Mouse (Mus musculus) liver, embryonic 16.5 days (tissue): ENCODE results near the gene Stat1. TPM values are rescaled to one million over a fixed set of nuclear protein-coding genes. Genes with fewer than 3 reads are reported as not detected.

Experiments used
- ATAC-seq: fragments of 200-750 bp; cut with Nextera tagmentation; 2 replicates; pipeline ENCODE4 v1.8.0; 2017; ENCODE audit warnings: low read depth, mild to moderate bottlenecking, moderate number of reproducible peaks, moderate library complexity
- H3K27ac ChIP-seq: fragments of 300-500 bp; sonication (generic); 2 replicates; pipeline ENCODE4 v1.5.1; 2014; ENCODE audit warnings: mild to moderate bottlenecking, low read length
- H3K27me3 ChIP-seq: fragments of 300-500 bp; sonication (generic); 2 replicates; pipeline ENCODE4 v1.6.1; 2014; ENCODE audit warnings: low read depth, low read length, mixed read lengths; ENCODE audit not compliant: control insufficient read depth, insufficient read depth
- H3K36me3 ChIP-seq: fragments of 300-500 bp; sonication (generic); 2 replicates; pipeline ENCODE4 v1.6.1; 2014; ENCODE audit warnings: mild to moderate bottlenecking; ENCODE audit not compliant: control insufficient read depth, insufficient read depth
- H3K4me1 ChIP-seq: fragments of 300-500 bp; sonication (generic); 2 replicates; pipeline ENCODE4 v1.6.1; 2014; ENCODE audit warnings: low read depth, low read length, mixed read lengths; ENCODE audit not compliant: control insufficient read depth
- H3K4me2 ChIP-seq: fragments of 300-500 bp; sonication (generic); 2 replicates; pipeline ENCODE4 v1.6.1; 2014; ENCODE audit warnings: low read depth, low read length, mixed read lengths
- H3K4me3 ChIP-seq: fragments of 300-500 bp; sonication (generic); 2 replicates; pipeline ENCODE4 v1.5.1; 2014; ENCODE audit warnings: low read depth, mild to moderate bottlenecking, low read length
- H3K9ac ChIP-seq: fragments of 300-500 bp; sonication (generic); 2 replicates; pipeline ENCODE4 v1.6.1; 2014; ENCODE audit warnings: low read depth, low read length
- H3K9me3 ChIP-seq: fragments of 300-500 bp; sonication (generic); replicated peaks from 2 replicates; pipeline ENCODE4 v1.6.1; 2016; ENCODE audit warnings: low read length; ENCODE audit not compliant: control insufficient read depth
- WGBS: fragments of 180-500 bp; shearing (Covaris S2); extraction: QIAGEN DNeasy Blood & Tissue Kit; methylation state at CpG from one replicate; pipeline ENCODE4 v1.1.7; 2014; ENCODE audit not compliant: insufficient replicate concordance; 5-methylcytosine and 5-hydroxymethylcytosine counted together
- polyA plus RNA-seq: library from polyadenylated mRNA; unstranded; fragments of >200 nt; fragmentation: Nextera tagmentation; extraction: Ambion mirVana; gene quantifications from 2 replicates; pipeline ENCODE4 v1.2.1, GENCODE M21; 2015

Gene Stat1
- polyA plus RNA-seq = 19.8 TPM in 2 replicates

- Histone ChIP-seq H3K9ac (peak within 1 kb of the TSS; percentile 74), H3K9me3 (no peaks in the 10 kb centered on the region), H3K27ac (peak within 1 kb of the TSS; percentile 73), H3K36me3 (no peaks in the 10 kb centered on the region), H3K4me2 (peak within 1 kb of the TSS; percentile 78), H3K4me3 (peak within 1 kb of the TSS; percentile 77), H3K4me1 (peaks cover 15% of the 10 kb centered on the region), H3K27me3 (no peaks in the 10 kb centered on the region)
- ATAC-seq = peak; percentile 93
- WGBS = 3% methylated on average over 37 of the region's 37 CpGs
These were observed at the start of gene Stat1 for GRCm38 (mm10) chr1:52118860-52119591. Gene Stat1, plus strand, starts transcription at chr1:52119440.

GRCm38 (mm10) chr1:52079724-52080367, 39.4 kb upstream of the Stat1 start:
- no peaks in the 10 kb centered on the region for H3K27me3 ChIP-seq
- H3K27ac ChIP-seq = no peak overlapping the region
- H3K4me2 ChIP-seq = no peak overlapping the region
- no peak for ATAC-seq
- no peaks in the 10 kb centered on the region for H3K9me3 ChIP-seq
- H3K4me3 ChIP-seq = no peak overlapping the region
- no peaks in the 10 kb centered on the region for H3K36me3 ChIP-seq
- H3K9ac ChIP-seq = no peak overlapping the region
- WGBS = 47% methylated on average over 10 of the region's 10 CpGs
- H3K4me1 ChIP-seq = no peaks in the 10 kb centered on the region

- Histone ChIP-seq H3K9me3 (no peaks in the 10 kb centered on the region), H3K36me3 (no peaks in the 10 kb centered on the region), H3K9ac (no peak overlapping the region), H3K27ac (no peak overlapping the region), H3K4me3 (no peak overlapping the region), H3K4me1 (no peaks in the 10 kb centered on the region), H3K4me2 (no peak overlapping the region), H3K27me3 (no peaks in the 10 kb centered on the region)
- ATAC-seq = no peak
- 49% methylated on average over 8 of the region's 8 CpGs for WGBS
These were observed 38.9 kb upstream of the Stat1 start for GRCm38 (mm10) chr1:52080375-52080774.

GRCm38 (mm10) chr1:52086236-52086635, 33.0 kb upstream of the Stat1 start:
- 31% methylated on average over 4 of the region's 4 CpGs for WGBS

GRCm38 (mm10) chr1:52087128-52087527, 32.1 kb upstream of the Stat1 start:
- Histone ChIP-seq H3K4me2 (no peak overlapping the region), H3K27me3 (no peaks in the 10 kb centered on the region), H3K36me3 (no peaks in the 10 kb centered on the region), H3K9me3 (no peaks in the 10 kb centered on the region), H3K27ac (no peak overlapping the region), H3K9ac (no peak overlapping the region), H3K4me3 (no peak overlapping the region), H3K4me1 (no peaks in the 10 kb centered on the region)
- no peak for ATAC-seq
- WGBS = 55% methylated on average over 1 of the region's 1 CpGs

More at GRCm38 (mm10) chr1:52086236-52086635, 33.0 kb upstream of the Stat1 start:
- no peaks in the 10 kb centered on the region for H3K9me3 ChIP-seq
- no peak overlapping the region for H3K27ac ChIP-seq
- H3K4me1 ChIP-seq = no peaks in the 10 kb centered on the region
- no peak overlapping the region for H3K4me2 ChIP-seq
- no peak for ATAC-seq
- no peaks in the 10 kb centered on the region for H3K36me3 ChIP-seq
- H3K27me3 ChIP-seq = no peaks in the 10 kb centered on the region
- H3K9ac ChIP-seq = no peak overlapping the region
- H3K4me3 ChIP-seq = no peak overlapping the region

- no peaks in the 10 kb centered on the region for H3K4me1 ChIP-seq
- 75% methylated on average over 4 of the region's 4 CpGs for WGBS
- H3K4me2 ChIP-seq = no peak overlapping the region
- no peaks in the 10 kb centered on the region for H3K27me3 ChIP-seq
- H3K36me3 ChIP-seq = no peaks in the 10 kb centered on the region
- H3K9me3 ChIP-seq = no peaks in the 10 kb centered on the region
- H3K9ac ChIP-seq = no peak overlapping the region
- no peak for ATAC-seq
- H3K4me3 ChIP-seq = no peak overlapping the region
- no peak overlapping the region for H3K27ac ChIP-seq
These were observed 30.6 kb upstream of the Stat1 start for GRCm38 (mm10) chr1:52088634-52089033.

GRCm38 (mm10) chr1:52098618-52099232, 20.5 kb upstream of the Stat1 start:
- Histone ChIP-seq H3K27me3 (no peaks in the 10 kb centered on the region), H3K36me3 (no peaks in the 10 kb centered on the region), H3K9ac (no peak overlapping the region), H3K4me1 (no peaks in the 10 kb centered on the region), H3K27ac (no peak overlapping the region), H3K4me3 (no peak overlapping the region), H3K9me3 (no peaks in the 10 kb centered on the region), H3K4me2 (no peak overlapping the region)
- no peak for ATAC-seq
- 58% methylated on average over 3 of the region's 3 CpGs for WGBS

GRCm38 (mm10) chr1:52100496-52100895, 18.7 kb upstream of the Stat1 start:
- Histone ChIP-seq H3K27ac (no peak overlapping the region), H3K4me3 (no peak overlapping the region), H3K36me3 (no peaks in the 10 kb centered on the region), H3K9ac (no peak overlapping the region), H3K27me3 (no peaks in the 10 kb centered on the region), H3K4me2 (no peak overlapping the region), H3K9me3 (no peaks in the 10 kb centered on the region), H3K4me1 (no peaks in the 10 kb centered on the region)
- 49% methylated on average over 6 of the region's 6 CpGs for WGBS
- ATAC-seq = no peak

GRCm38 (mm10) chr1:52102795-52103194, 16.4 kb upstream of the Stat1 start:
- H3K27me3 ChIP-seq = no peaks in the 10 kb centered on the region
- H3K27ac ChIP-seq = no peak overlapping the region
- no peaks in the 10 kb centered on the region for H3K9me3 ChIP-seq
- H3K4me3 ChIP-seq = no peak overlapping the region
- no peaks in the 10 kb centered on the region for H3K36me3 ChIP-seq
- H3K4me2 ChIP-seq = no peak overlapping the region
- H3K9ac ChIP-seq = no peak overlapping the region
- 74% methylated on average over 8 of the region's 8 CpGs for WGBS
- no peak for ATAC-seq
- H3K4me1 ChIP-seq = no peaks in the 10 kb centered on the region
